Mouse (Mus musculus) ES-Bruce4 (cell line): ENCODE data around the gene Ovca2.

Experiments used
- CTCF ChIP-seq: IDR thresholded peaks from one replicate; pipeline ENCODE4 v1.8.1; 2011; ENCODE audit warnings: low read depth, low read length
- POLR2A ChIP-seq: IDR thresholded peaks from one replicate; pipeline ENCODE4 v1.8.1; 2011; ENCODE audit warnings: low read length; ENCODE audit not compliant: insufficient read depth

DNA sequence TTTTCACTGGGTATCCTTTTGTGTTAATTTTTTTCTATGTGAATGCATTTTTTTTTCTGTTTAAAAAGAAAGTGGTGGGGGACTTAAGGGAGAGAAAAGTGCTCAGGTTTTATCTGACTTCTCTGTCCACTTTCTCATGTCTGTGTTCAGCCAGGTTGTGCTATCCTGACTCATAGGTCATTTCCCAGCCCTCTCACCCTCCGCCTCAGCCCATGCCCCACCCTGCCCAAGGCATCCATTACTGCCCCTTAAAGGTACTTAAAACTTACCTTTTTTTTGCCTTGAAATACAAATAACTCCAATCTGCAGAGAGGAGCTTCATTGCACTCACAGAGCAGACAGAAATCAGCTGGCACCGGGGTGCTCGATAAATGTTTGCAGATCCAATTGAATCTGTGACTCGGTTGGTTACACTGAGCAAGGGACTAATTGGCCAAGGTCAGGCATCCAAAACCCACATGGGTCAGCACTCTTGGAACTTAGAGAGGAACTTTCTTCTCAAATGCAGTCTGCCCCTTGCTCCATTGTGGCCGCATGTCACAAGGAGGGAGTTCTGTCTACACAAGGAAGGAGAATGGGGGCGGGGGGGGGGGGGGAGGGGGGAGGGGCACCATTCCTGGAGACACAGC is 42.0 kb upstream of the Ovca2 start:
- TF ChIP-seq CTCF, result no peak
- TF ChIP-seq POLR2A, result no peak
